Mouse (Mus musculus) cerebellum, adult 9-10 months (tissue): ENCODE data around the gene Gm13723.

Source experiments
- DNase-seq: peaks from one replicate; pipeline ENCODE4 v3.0.0; 2022

Gm13723 gene

GRCm38 (mm10) chr2:86874702-86875101 lies at the start of gene Gm13723:
TSS of gene Gm13723 (minus strand) at chr2:86874802.
- DNase-seq = no peak

- no peak for DNase-seq
These were observed 31.0 kb upstream of the Gm13723 start for GRCm38 (mm10) chr2:86905647-86906046.

GRCm38 (mm10) chr2:86892116-86892515 lies 17.5 kb upstream of the Gm13723 start, which contains the start of gene Olfr1097:
TSS of gene Olfr1097 (minus strand) at chr2:86892216.
- DNase-seq = no peak

- no peak for DNase-seq
These were observed 23.0 kb downstream of the Gm13723 start, which contains the start of gene Olfr1095 for GRCm38 (mm10) chr2:86851596-86851995. TSS of gene Olfr1095 (minus strand) at chr2:86851696.

GRCm38 (mm10) chr2:86824363-86824762 lies 50.2 kb downstream of the Gm13723 start, which contains the start of gene Olfr1094:
TSS of gene Olfr1094 (plus strand) at chr2:86824663.
- DNase-seq = no peak
